ENCODE assay signal across 11 mouse cellular contexts in genomic region chr10:96399636-96400400, GRCm38 (mm10).
DNase-seq lines count a peak whose midpoint lies in the region; ATAC-seq lines count a peak whose summit lies in the region.
"Had no signal": no experiment of that assay in that cellular context is flagged by ENCODE, and none has a peak within 500 bp of the region (broad histone marks: within the 10 kb centered on the region; RNA-seq: fewer than 3 reads in every experiment).

No protein-coding gene starts in this region.

- peaks cover 13% of the 10 kb centered on the region for H3K4me1 ChIP-seq in kidney, embryonic 14.5 days (ENCODE audit: control insufficient read depth, insufficient read depth, low read length)
- 0 out of 2 replicates have a peak, but pooled peaks cover 5% of the 10 kb centered on the region for H3K4me1 ChIP-seq in hindbrain, embryonic 15.5 days (replicated peaks)
- H3K4me1 ChIP-seq in midbrain, embryonic 16.5 days (ENCODE audit: control insufficient read depth, insufficient read depth, low read length): no peaks in the 10 kb centered on the region
- H3K4me1 ChIP-seq: liver, embryonic 12.5 days had no signal

- no peak overlapping the region; the same call in 1 of the 2 replicates for H3K27ac ChIP-seq in kidney, embryonic 14.5 days (ENCODE audit: low read depth, low read length)
- H3K27ac ChIP-seq in hindbrain, embryonic 15.5 days (replicated peaks): no peak overlapping the region
- no peak overlapping the region for H3K27ac ChIP-seq in midbrain, embryonic 16.5 days (ENCODE audit: low read length)
- H3K27ac ChIP-seq: liver, embryonic 12.5 days had no signal

- H3K4me2 ChIP-seq in kidney, embryonic 14.5 days (replicated peaks; ENCODE audit: low read depth, low read length): no peak overlapping the region
- H3K4me2 ChIP-seq in hindbrain, embryonic 15.5 days: no peak overlapping the region
- no peak overlapping the region for H3K4me2 ChIP-seq in midbrain, embryonic 16.5 days (ENCODE audit: low read length)
- H3K4me2 ChIP-seq: liver, embryonic 12.5 days had no signal

- H3K36me3 ChIP-seq in kidney, embryonic 14.5 days (ENCODE audit: control insufficient read depth, insufficient read depth, low read length): no peaks in the 10 kb centered on the region
- no peaks in the 10 kb centered on the region for H3K36me3 ChIP-seq in hindbrain, embryonic 15.5 days
- H3K36me3 ChIP-seq in midbrain, embryonic 16.5 days (ENCODE audit: control insufficient read depth, insufficient read depth, low read length): no peaks in the 10 kb centered on the region
- H3K36me3 ChIP-seq: liver, embryonic 12.5 days had no signal

- H3K4me3 ChIP-seq in kidney, embryonic 14.5 days (ENCODE audit: low read length): no peak overlapping the region
- H3K4me3 ChIP-seq in hindbrain, embryonic 15.5 days: no peak overlapping the region
- no peak overlapping the region for H3K4me3 ChIP-seq in midbrain, embryonic 16.5 days (ENCODE audit: low read depth, low read length)
- H3K4me3 ChIP-seq: liver, embryonic 12.5 days had no signal

- no peaks in the 10 kb centered on the region for H3K9me3 ChIP-seq in kidney, embryonic 14.5 days (ENCODE audit: control insufficient read depth, low read length)
- H3K9me3 ChIP-seq in hindbrain, embryonic 15.5 days: no peaks in the 10 kb centered on the region
- H3K9me3 ChIP-seq in midbrain, embryonic 16.5 days (replicated peaks; ENCODE audit: control insufficient read depth, low read length, poor library complexity, severe bottlenecking): no peaks in the 10 kb centered on the region
- H3K9me3 ChIP-seq: liver, embryonic 12.5 days had no signal

- peak; percentile 30; the same call in 1 of the 2 replicates for ATAC-seq in kidney, embryonic 14.5 days (ENCODE audit: low FRiP score, low TSS enrichment)
- ATAC-seq in hindbrain, embryonic 15.5 days (ENCODE audit: low FRiP score, low read depth): peak; percentile 77
- peak; percentile 33; the same call in 1 of the 2 replicates for ATAC-seq in midbrain, embryonic 16.5 days
- no peak for ATAC-seq in megakaryocyte-erythroid progenitor cell, adult 5-6 weeks (replicated peaks; ENCODE audit: low FRiP score, low TSS enrichment, poor library complexity, severe bottlenecking)
- ATAC-seq: liver, embryonic 12.5 days had no signal

- 51% methylated on average over 8 of the region's 8 CpGs for WGBS in kidney, embryonic 14.5 days
- 42% methylated on average over 8 of the region's 8 CpGs for WGBS in hindbrain, embryonic 15.5 days
- WGBS in midbrain, embryonic 16.5 days: 56% methylated on average over 8 of the region's 8 CpGs

- no peak for DNase-seq in kidney, postnatal 4 days
- DNase-seq in embryo, embryonic 10 days (ENCODE audit: low spot score): peak; percentile 59
- no peak for DNase-seq in left cerebral cortex, adult 11 months (ENCODE audit: low spot score)
- DNase-seq in spleen, adult 12 weeks (ENCODE audit: low spot score): no peak
- DNase-seq: adrenal gland, adult 2 months; cerebellum, adult 9-10 months had no signal

- H3K9ac ChIP-seq in kidney, embryonic 14.5 days (ENCODE audit: low read depth, low read length): no peak overlapping the region
- H3K9ac ChIP-seq in hindbrain, embryonic 15.5 days: no peak overlapping the region
- H3K9ac ChIP-seq in midbrain, embryonic 16.5 days (ENCODE audit: low read depth, low read length): no peak overlapping the region
- H3K9ac ChIP-seq: liver, embryonic 12.5 days had no signal

- H3K27me3 ChIP-seq in kidney, embryonic 14.5 days (ENCODE audit: control insufficient read depth, insufficient read depth, low read length): no peaks in the 10 kb centered on the region
- no peaks in the 10 kb centered on the region for H3K27me3 ChIP-seq in hindbrain, embryonic 15.5 days
- H3K27me3 ChIP-seq in midbrain, embryonic 16.5 days (ENCODE audit: control insufficient read depth, insufficient read depth, low read depth, low read length): no peaks in the 10 kb centered on the region
- H3K27me3 ChIP-seq: liver, embryonic 12.5 days had no signal
